Mouse (Mus musculus) heart, postnatal 14 days (tissue): ENCODE measurements around the gene Pogk. TPM values are rescaled to one million over a fixed set of nuclear protein-coding genes. Genes with fewer than 3 reads are reported as not detected.

ENCODE experiments used
- DNase-seq, 2 experiments: peaks; one replicate each; pipeline ENCODE4 v3.0.0; 2021 to 2022
- intact Hi-C: fragments of 180-260 bp; cut with DNase I; formaldehyde crosslinking; loops from one replicate; pipeline ENCODE4 v1.15.1; 2025
- long read RNA-seq, 2 experiments: library from polyadenylated mRNA; stranded (forward); transcript quantifications; one replicate each; pipeline ENCODE4 v2.0.0; 2021
- total RNA-seq, 2 experiments: library from RNA; stranded (reverse); gene quantifications; 2 replicates each; pipeline ENCODE4 v1.2.3; 2021

The Pogk gene
- total RNA-seq: 10 to 100 TPM; 13.9 to 15.6 TPM
- long read RNA-seq, experiment 1, partial matches to known transcripts: 0 of 1 reads
- long read RNA-seq, experiment 1, other reads (novel, unspliced or antisense): 1 of 1 reads
- long read RNA-seq, experiment 2, full-length matches to known transcripts: 1 of 2 reads
- long read RNA-seq, experiment 2, partial matches to known transcripts: 0 of 2 reads
- long read RNA-seq, experiment 2, other reads (novel, unspliced or antisense): 1 of 2 reads

- DNase-seq: peak; percentile 83 to 85
- intact Hi-C loops: no loop called here
These were observed at the start of gene Pogk for GRCm38 (mm10) chr1:166409701-166410220. Gene Pogk (minus strand): TSS chr1:166409863.

GRCm38 (mm10) chr1:166441992-166442391, 32.3 kb upstream of the Pogk start:
- DNase-seq: no peak
- intact Hi-C loops: no loop called here

GRCm38 (mm10) chr1:166439426-166439825, 29.8 kb upstream of the Pogk start:
- no peak for DNase-seq
- intact Hi-C loops: loop anchor here (10.0 kb wide), 2 partner anchors 285 to 775 kb away; no protein-coding TSS in a partner anchor

- intact Hi-C loops: loop anchor here (10.0 kb wide), 2 partner anchors 295 to 785 kb away; no protein-coding TSS in a partner anchor
These were observed 20.3 kb upstream of the Pogk start for GRCm38 (mm10) chr1:166429809-166430431.

GRCm38 (mm10) chr1:166429053-166429452, 19.4 kb upstream of the Pogk start:
- intact Hi-C loops: no loop called here
- no peak for DNase-seq

More at GRCm38 (mm10) chr1:166429809-166430431, 20.3 kb upstream of the Pogk start:
- DNase-seq: peak in 1 of 2 experiments; percentile 39

- DNase-seq: no peak
- intact Hi-C loops: no loop called here
These were observed 2.6 kb upstream of the Pogk start for GRCm38 (mm10) chr1:166412266-166412665.

GRCm38 (mm10) chr1:166411541-166411940, 1.9 kb upstream of the Pogk start:
- DNase-seq: no peak
- intact Hi-C loops: no loop called here

- DNase-seq: peak in 1 of 2 experiments; percentile 16
- intact Hi-C loops: no loop called here
These were observed 424 bp downstream of the Pogk start for GRCm38 (mm10) chr1:166409177-166409700.

- no peak for DNase-seq
- intact Hi-C loops: no loop called here
These were observed 5.8 kb downstream of the Pogk start for GRCm38 (mm10) chr1:166403846-166404245.

- DNase-seq: peak in 1 of 2 experiments; percentile 41
These were observed 7.7 kb downstream of the Pogk start for GRCm38 (mm10) chr1:166402003-166402402.

GRCm38 (mm10) chr1:166401455-166401854, 8.2 kb downstream of the Pogk start:
- intact Hi-C loops: loop anchor here (2.0 kb wide), 1 partner anchor 19 kb away; no protein-coding TSS in a partner anchor
- DNase-seq: no peak

More at GRCm38 (mm10) chr1:166402003-166402402, 7.7 kb downstream of the Pogk start:
- intact Hi-C loops: no loop called here

GRCm38 (mm10) chr1:166396381-166396780, 13.3 kb downstream of the Pogk start:
- no peak for DNase-seq
- intact Hi-C loops: no loop called here

GRCm38 (mm10) chr1:166395661-166396060, 14.0 kb downstream of the Pogk start:
- no peak for DNase-seq
- intact Hi-C loops: no loop called here

- no peak for DNase-seq
- intact Hi-C loops: no loop called here
These were observed 14.9 kb downstream of the Pogk start for GRCm38 (mm10) chr1:166394770-166395169.

GRCm38 (mm10) chr1:166391671-166392070, 18.0 kb downstream of the Pogk start:
- no peak for DNase-seq
- intact Hi-C loops: no loop called here

- intact Hi-C loops: no loop called here
These were observed 20.1 kb downstream of the Pogk start for GRCm38 (mm10) chr1:166389406-166390125.

GRCm38 (mm10) chr1:166388511-166388910, 21.2 kb downstream of the Pogk start:
- intact Hi-C loops: no loop called here

More at GRCm38 (mm10) chr1:166389406-166390125, 20.1 kb downstream of the Pogk start:
- no peak for DNase-seq

GRCm38 (mm10) chr1:166385431-166385830, 24.2 kb downstream of the Pogk start:
- DNase-seq: no peak
- intact Hi-C loops: no loop called here

More at GRCm38 (mm10) chr1:166388511-166388910, 21.2 kb downstream of the Pogk start:
- DNase-seq: no peak

GRCm38 (mm10) chr1:166384614-166385013, 25.0 kb downstream of the Pogk start:
- intact Hi-C loops: no loop called here
- no peak for DNase-seq

GRCm38 (mm10) chr1:166382626-166383025, 27.0 kb downstream of the Pogk start:
- no peak for DNase-seq
- intact Hi-C loops: loop anchor here (2.0 kb wide), 1 partner anchor 18 kb away; no protein-coding TSS in a partner anchor
